Comparison of ENCODE assay signal across 24 mouse cellular contexts in the genomic region with DNA sequence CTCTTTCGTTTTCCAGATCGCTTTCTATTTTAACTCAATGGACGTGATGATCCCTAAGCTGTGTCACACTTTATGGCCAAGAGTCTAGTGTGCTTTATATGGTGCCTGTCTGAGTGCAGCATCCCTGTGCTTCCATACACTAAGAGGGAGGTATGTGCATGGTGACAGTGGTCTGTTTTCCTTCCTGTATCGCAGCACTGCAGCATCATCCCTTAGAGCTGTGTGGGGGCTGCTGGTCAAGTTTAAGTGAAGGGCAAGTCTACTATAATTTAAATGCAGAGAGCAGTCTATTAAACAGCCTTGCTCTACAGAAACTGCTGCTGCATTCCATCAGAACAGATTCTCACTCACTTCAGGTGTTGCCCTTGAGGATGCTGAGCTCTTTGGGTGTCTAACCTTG.
A peak's percentile ranks its signal among the peaks of the same experiment; 100 is the strongest.
DNase-seq lines count a peak whose midpoint lies in the region; ATAC-seq and TF ChIP-seq lines count a peak whose summit lies in the region.
"Had no signal": no experiment of that assay in that cellular context is flagged by ENCODE, and none has a peak within 500 bp of the region (broad histone marks: within the 10 kb centered on the region; RNA-seq: fewer than 3 reads in every experiment).

No protein-coding gene starts in this region.

- H3K27me3 ChIP-seq in kidney, embryonic 14.5 days (ENCODE audit: control insufficient read depth, insufficient read depth, low read length): no peaks in the 10 kb centered on the region
- no peaks in the 10 kb centered on the region for H3K27me3 ChIP-seq in kidney, embryonic 16.5 days (ENCODE audit: insufficient read depth, low read length)
- no peaks in the 10 kb centered on the region for H3K27me3 ChIP-seq in kidney, adult 2 months (replicated peaks; ENCODE audit: control insufficient read depth, insufficient read depth, low read length)
- H3K27me3 ChIP-seq in megakaryocyte, embryonic 14.5 days (replicated peaks): no peaks in the 10 kb centered on the region
- H3K27me3 ChIP-seq: CH12.LX; embryonic facial prominence, embryonic 12.5 days; forebrain, embryonic 13.5 days; forebrain, embryonic 15.5 days; Patski had no signal

- ATAC-seq in kidney, embryonic 14.5 days (ENCODE audit: low FRiP score, low TSS enrichment): peak; percentile 75
- ATAC-seq in kidney, embryonic 16.5 days (ENCODE audit: low FRiP score, low TSS enrichment): peak; percentile 58
- ATAC-seq in megakaryocyte, adult 5-6 weeks (ENCODE audit: poor library complexity, severe bottlenecking): no peak
- ATAC-seq: activated CD4-positive, CD25-positive, alpha-beta regulatory T cell, adult 4 months; CD4-positive, CD25-positive, alpha-beta regulatory T cell, adult 4 months; forebrain, embryonic 13.5 days; forebrain, embryonic 15.5 days; Patski had no signal

- H3K36me3 ChIP-seq in kidney, embryonic 14.5 days (ENCODE audit: control insufficient read depth, insufficient read depth, low read length): no peaks in the 10 kb centered on the region
- no peaks in the 10 kb centered on the region for H3K36me3 ChIP-seq in kidney, embryonic 16.5 days (ENCODE audit: insufficient read depth, low read length)
- H3K36me3 ChIP-seq in kidney, adult 2 months (ENCODE audit: control insufficient read depth, insufficient read depth, low read length): no peaks in the 10 kb centered on the region
- no peaks in the 10 kb centered on the region for H3K36me3 ChIP-seq in megakaryocyte, embryonic 14.5 days (replicated peaks; ENCODE audit: low read length)
- H3K36me3 ChIP-seq: embryonic facial prominence, embryonic 10.5 days; embryonic facial prominence, embryonic 12.5 days; forebrain, embryonic 15.5 days; G1E had no signal

- TF ChIP-seq CTCF in kidney, adult 2 months (conservative IDR thresholded peaks at IDR 0.05; ENCODE audit: insufficient read depth, insufficient read length, low read depth, low read length): no peak

- no peak for TF ChIP-seq POLR2A in kidney, adult 2 months (IDR thresholded peaks at IDR 0.05; ENCODE audit: low read depth, low read length)

- WGBS in kidney, embryonic 14.5 days: 35% methylated on average over 4 of the region's 4 CpGs
- 35% methylated on average over 4 of the region's 4 CpGs for WGBS in kidney, embryonic 16.5 days
- WGBS in kidney, adult 2 months: 36% methylated on average over 4 of the region's 4 CpGs

- no peak overlapping the region for H3K9ac ChIP-seq in kidney, embryonic 14.5 days (ENCODE audit: low read depth, low read length)
- no peak overlapping the region for H3K9ac ChIP-seq in kidney, embryonic 16.5 days (replicated peaks; ENCODE audit: low read length)
- H3K9ac ChIP-seq: embryonic facial prominence, embryonic 12.5 days; forebrain, embryonic 13.5 days; forebrain, embryonic 15.5 days had no signal

- no peak overlapping the region for H3K4me3 ChIP-seq in kidney, embryonic 14.5 days (ENCODE audit: low read length)
- H3K4me3 ChIP-seq in kidney, embryonic 16.5 days (ENCODE audit: low read length): no peak overlapping the region
- H3K4me3 ChIP-seq in kidney, adult 2 months (ENCODE audit: insufficient read depth, low read depth, low read length): no peak overlapping the region
- H3K4me3 ChIP-seq in megakaryocyte, embryonic 14.5 days (replicated peaks): peak overlapping the region; percentile 31
- H3K4me3 ChIP-seq: embryonic facial prominence, embryonic 10.5 days; embryonic facial prominence, embryonic 12.5 days; forebrain, embryonic 13.5 days; forebrain, embryonic 15.5 days had no signal

- no peak overlapping the region for H3K4me2 ChIP-seq in kidney, embryonic 14.5 days (replicated peaks; ENCODE audit: low read depth, low read length)
- no peak overlapping the region for H3K4me2 ChIP-seq in kidney, embryonic 16.5 days (replicated peaks; ENCODE audit: low read depth, low read length)
- H3K4me2 ChIP-seq: embryonic facial prominence, embryonic 12.5 days; forebrain, embryonic 13.5 days; forebrain, embryonic 15.5 days had no signal

- no peaks in the 10 kb centered on the region for H3K9me3 ChIP-seq in kidney, embryonic 14.5 days (ENCODE audit: control insufficient read depth, low read length)
- no peaks in the 10 kb centered on the region for H3K9me3 ChIP-seq in kidney, embryonic 16.5 days (ENCODE audit: low read length)
- peaks cover 9% of the 10 kb centered on the region; the same call in 1 of the 2 replicates for H3K9me3 ChIP-seq in megakaryocyte, embryonic 14.5 days
- H3K9me3 ChIP-seq: embryonic facial prominence, embryonic 10.5 days; embryonic facial prominence, embryonic 12.5 days; forebrain, embryonic 13.5 days; forebrain, embryonic 15.5 days; G1E had no signal

- no peaks in the 10 kb centered on the region for H3K4me1 ChIP-seq in kidney, embryonic 14.5 days (ENCODE audit: control insufficient read depth, insufficient read depth, low read length)
- 0 out of 2 replicates have a peak, but pooled peaks cover 3% of the 10 kb centered on the region for H3K4me1 ChIP-seq in kidney, embryonic 16.5 days (ENCODE audit: insufficient read depth, low read length)
- H3K4me1 ChIP-seq in kidney, adult 2 months (ENCODE audit: control insufficient read depth, insufficient read depth, low read length): no peaks in the 10 kb centered on the region
- H3K4me1 ChIP-seq in megakaryocyte, embryonic 14.5 days: no peaks in the 10 kb centered on the region
- H3K4me1 ChIP-seq: embryonic facial prominence, embryonic 10.5 days; embryonic facial prominence, embryonic 12.5 days; forebrain, embryonic 13.5 days; forebrain, embryonic 15.5 days had no signal

- no peak overlapping the region for H3K27ac ChIP-seq in kidney, embryonic 14.5 days (ENCODE audit: low read depth, low read length)
- no peak overlapping the region for H3K27ac ChIP-seq in kidney, embryonic 16.5 days (ENCODE audit: low read length)
- H3K27ac ChIP-seq in kidney, adult 2 months (ENCODE audit: insufficient read depth, low read depth, low read length): no peak overlapping the region
- H3K27ac ChIP-seq: embryonic facial prominence, embryonic 10.5 days; embryonic facial prominence, embryonic 12.5 days; forebrain, embryonic 13.5 days; forebrain, embryonic 15.5 days had no signal

- DNase-seq in kidney, adult 18-20 months: no peak
- no peak for DNase-seq in kidney, adult 2 months
- DNase-seq in right cerebral cortex, postnatal 10 days (ENCODE audit: low spot score in 2 of 2): no peak
- DNase-seq: adrenal gland, adult 8-10 months; adrenal gland, postnatal 14 days; B cell, adult 2 months; cerebellum, adult 11-12 months; cerebellum, adult 2 months; cerebellum, adult 9-10 months; cerebellum, postnatal 10 days; cerebellum, postnatal 25 days had no signal
